Mouse (Mus musculus): ENCODE data around the gene Pitx2. TPM values are rescaled to one million over a fixed set of nuclear protein-coding genes. Genes with fewer than 3 reads are reported as not detected.
A peak's percentile ranks its signal among the peaks of the same experiment; 100 is the strongest.

Gene Pitx2
- polyA plus RNA-seq, 1 experiment from 2014 or later = 25.5 TPM

DNA sequence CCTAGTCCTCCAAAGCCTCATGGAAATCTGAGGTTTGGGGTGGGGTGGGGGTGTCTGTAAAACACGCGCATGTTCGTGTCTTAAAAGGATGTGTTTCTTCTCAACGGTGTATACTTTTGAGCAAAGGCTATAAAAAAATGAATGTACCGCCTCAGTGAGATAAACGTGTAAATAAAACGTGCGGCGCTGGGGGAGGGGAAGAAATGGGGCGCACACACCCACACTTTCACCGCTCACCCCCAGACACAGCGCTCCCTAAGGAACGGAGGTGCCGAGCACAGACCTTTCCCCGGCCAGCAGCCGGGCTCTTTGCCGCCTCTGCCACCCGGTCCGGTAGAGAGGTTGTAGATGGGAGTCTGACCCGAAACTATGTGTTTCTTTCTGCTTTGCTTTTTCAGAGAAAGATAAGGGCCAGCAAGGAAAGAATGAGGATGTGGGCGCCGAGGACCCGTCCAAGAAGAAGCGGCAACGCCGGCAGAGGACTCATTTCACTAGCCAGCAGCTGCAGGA is 15.6 kb downstream of the Pitx2 start:
- Histone ChIP-seq H3K9ac (ENCODE audit: low read length) (peak overlapping the region; percentile 73), H3K4me2 (ENCODE audit: low read length) (peak overlapping the region; percentile 96), H3K4me3 (ENCODE audit: control insufficient read depth in 1 of 2, insufficient read depth in 1 of 2, low read depth in 1 of 2, low read length in 2 of 2) (peak overlapping the region; percentile 63 to 73), H3K36me3 (ENCODE audit: control insufficient read depth, insufficient read depth, low read length) (no peaks in the 10 kb centered on the region), H3K4me1 (ENCODE audit: control insufficient read depth in 2 of 2, insufficient read depth in 2 of 2, low read length in 2 of 2) (peaks cover 3 to 17% of the 10 kb centered on the region in 2 experiments; a peak in 3 of 4 replicates), H3K27ac (replicated peaks in 1 of 2; ENCODE audit: control insufficient read depth in 1 of 2, insufficient read depth in 1 of 2, low read depth in 2 of 2, low read length in 2 of 2) (peak overlapping the region; percentile 44 to 73; a peak in 2 of 4 replicates), H3K27me3 (ENCODE audit: control insufficient read depth, insufficient read depth, low read length) (peaks cover 74% of the 10 kb centered on the region), H3K9me3 (ENCODE audit: control insufficient read depth, low read length) (no peaks in the 10 kb centered on the region)
- ATAC-seq (ENCODE audit: insufficient number of reproducible peaks, insufficient read depth, low FRiP score, low read depth) = no peak
- under 1% methylated on average over 26 of the region's 26 CpGs for whole genome bisulfite sequencing

- Histone ChIP-seq H3K36me3 (ENCODE audit: control insufficient read depth, insufficient read depth, low read length) (no peaks in the 10 kb centered on the region), H3K27me3 (ENCODE audit: control insufficient read depth, insufficient read depth, low read length) (peaks cover 70% of the 10 kb centered on the region), H3K9ac (ENCODE audit: low read length) (peak overlapping the region; percentile 73), H3K4me2 (ENCODE audit: low read length) (peak overlapping the region; percentile 96), H3K4me1 (ENCODE audit: control insufficient read depth in 2 of 2, insufficient read depth in 2 of 2, low read length in 2 of 2) (peaks cover 3 to 17% of the 10 kb centered on the region in 2 experiments; a peak in 3 of 4 replicates), H3K27ac (replicated peaks in 1 of 2; ENCODE audit: control insufficient read depth in 1 of 2, insufficient read depth in 1 of 2, low read depth in 2 of 2, low read length in 2 of 2) (peak overlapping the region; percentile 44 to 73), H3K9me3 (ENCODE audit: control insufficient read depth, low read length) (no peaks in the 10 kb centered on the region), H3K4me3 (ENCODE audit: control insufficient read depth in 1 of 2, insufficient read depth in 1 of 2, low read depth in 1 of 2, low read length in 2 of 2) (peak overlapping the region; percentile 63 to 73)
- under 1% methylated on average over 34 of the region's 35 CpGs for WGBS
- no peak for ATAC-seq (ENCODE audit: insufficient number of reproducible peaks, insufficient read depth, low FRiP score, low read depth)
These were observed 16.2 kb downstream of the Pitx2 start for GRCm38 (mm10) chr3:129215751-129216331.

DNA sequence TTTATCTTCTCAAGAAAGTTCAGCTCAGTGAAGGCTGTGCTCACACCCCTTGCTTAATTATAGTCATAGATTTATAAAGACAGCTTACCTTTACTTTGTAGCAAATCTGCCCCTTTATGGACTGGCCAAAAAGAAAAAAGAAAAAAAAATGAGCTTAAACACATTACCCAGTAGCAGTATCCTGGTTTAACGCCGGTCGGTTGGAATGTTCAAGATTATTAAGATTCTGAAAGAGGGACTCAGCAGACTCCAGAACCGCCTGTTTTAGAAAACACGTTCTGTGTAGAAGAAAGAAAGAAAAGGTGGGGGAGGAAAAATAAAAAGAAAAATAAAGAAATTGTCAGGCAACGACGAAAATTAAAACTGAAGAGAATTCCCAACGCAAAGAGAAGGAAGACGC is 16.8 kb downstream of the Pitx2 start:
- no peak for ATAC-seq (ENCODE audit: insufficient number of reproducible peaks, insufficient read depth, low FRiP score, low read depth)
- Histone ChIP-seq H3K9ac (ENCODE audit: low read length) (peak overlapping the region; percentile 73), H3K4me1 (ENCODE audit: control insufficient read depth in 2 of 2, insufficient read depth in 2 of 2, low read length in 2 of 2) (peaks cover 3 to 17% of the 10 kb centered on the region in 2 experiments; a peak in 3 of 4 replicates), H3K4me2 (ENCODE audit: low read length) (peak overlapping the region; percentile 96), H3K27ac (replicated peaks in 1 of 2; ENCODE audit: control insufficient read depth in 1 of 2, insufficient read depth in 1 of 2, low read depth in 2 of 2, low read length in 2 of 2) (peak overlapping the region in 1 of 2 experiments; percentile 12; a peak in 2 of 4 replicates), H3K27me3 (ENCODE audit: control insufficient read depth, insufficient read depth, low read length) (peaks cover 70% of the 10 kb centered on the region), H3K36me3 (ENCODE audit: control insufficient read depth, insufficient read depth, low read length) (no peaks in the 10 kb centered on the region), H3K9me3 (ENCODE audit: control insufficient read depth, low read length) (no peaks in the 10 kb centered on the region), H3K4me3 (ENCODE audit: control insufficient read depth in 1 of 2, insufficient read depth in 1 of 2, low read depth in 1 of 2, low read length in 2 of 2) (peak overlapping the region; percentile 47 to 63)
- WGBS = 4% methylated on average over 9 of the region's 9 CpGs

- Histone ChIP-seq H3K27ac (replicated peaks in 1 of 2; ENCODE audit: control insufficient read depth in 1 of 2, insufficient read depth in 1 of 2, low read depth in 2 of 2, low read length in 2 of 2) (peak overlapping the region in 1 of 2 experiments; percentile 12; a peak in 2 of 4 replicates), H3K9ac (ENCODE audit: low read length) (peak overlapping the region; percentile 73), H3K4me1 (ENCODE audit: control insufficient read depth in 2 of 2, insufficient read depth in 2 of 2, low read length in 2 of 2) (peaks cover 3 to 17% of the 10 kb centered on the region in 2 experiments; a peak in 3 of 4 replicates), H3K4me3 (ENCODE audit: control insufficient read depth in 1 of 2, insufficient read depth in 1 of 2, low read depth in 1 of 2, low read length in 2 of 2) (peak overlapping the region; percentile 47 to 63), H3K36me3 (ENCODE audit: control insufficient read depth, insufficient read depth, low read length) (no peaks in the 10 kb centered on the region), H3K27me3 (ENCODE audit: control insufficient read depth, insufficient read depth, low read length) (peaks cover 70% of the 10 kb centered on the region), H3K9me3 (ENCODE audit: control insufficient read depth, low read length) (no peaks in the 10 kb centered on the region), H3K4me2 (ENCODE audit: low read length) (peak overlapping the region; percentile 96)
- no peak for ATAC-seq (ENCODE audit: insufficient number of reproducible peaks, insufficient read depth, low FRiP score, low read depth)
- 1% methylated on average over 34 of the region's 34 CpGs for WGBS
These were observed 17.4 kb downstream of the Pitx2 start for GRCm38 (mm10) chr3:129216911-129217561.

DNA sequence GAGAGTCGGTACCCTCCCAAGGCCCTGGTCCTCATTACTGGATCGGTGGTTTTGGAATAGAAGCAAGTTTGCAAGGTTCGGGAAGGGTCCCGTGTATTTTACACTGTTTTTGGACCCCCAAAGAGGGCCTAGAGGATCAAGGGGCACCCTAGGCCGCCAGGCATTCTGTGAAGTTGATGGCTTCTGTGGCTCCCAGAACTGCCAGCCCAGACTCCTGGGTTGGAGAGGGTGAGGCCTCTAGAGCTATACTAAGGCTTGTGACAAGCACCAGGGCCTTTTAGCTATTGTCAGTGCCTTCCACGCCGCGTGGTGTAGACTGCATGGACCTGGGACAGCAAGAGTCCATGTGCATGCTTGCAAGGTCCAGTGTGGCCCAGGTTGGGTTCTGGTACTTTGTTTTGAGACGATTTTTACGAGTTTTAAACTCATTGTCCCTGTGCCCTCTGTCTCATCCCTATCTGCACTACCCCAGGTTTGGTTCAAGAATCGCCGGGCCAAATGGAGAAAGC is 18.2 kb downstream of the Pitx2 start:
- peak overlapping the region; percentile 30 to 32; a peak in 3 of 4 replicates for H3K27ac ChIP-seq (replicated peaks in 1 of 2; ENCODE audit: control insufficient read depth in 1 of 2, insufficient read depth in 1 of 2, low read depth in 2 of 2, low read length in 2 of 2)
- WGBS = 5% methylated on average over 12 of the region's 12 CpGs

GRCm38 (mm10) chr3:129218371-129218921 is 18.8 kb downstream of the Pitx2 start:
- Histone ChIP-seq H3K36me3 (ENCODE audit: control insufficient read depth, insufficient read depth, low read length) (no peaks in the 10 kb centered on the region), H3K27me3 (ENCODE audit: control insufficient read depth, insufficient read depth, low read length) (peaks cover 69% of the 10 kb centered on the region), H3K9me3 (ENCODE audit: control insufficient read depth, low read length) (no peaks in the 10 kb centered on the region), H3K4me1 (ENCODE audit: control insufficient read depth in 2 of 2, insufficient read depth in 2 of 2, low read length in 2 of 2) (peaks cover 2 to 17% of the 10 kb centered on the region in 2 experiments; a peak in 3 of 4 replicates), H3K27ac (replicated peaks in 1 of 2; ENCODE audit: control insufficient read depth in 1 of 2, insufficient read depth in 1 of 2, low read depth in 2 of 2, low read length in 2 of 2) (peak overlapping the region in 1 of 2 experiments; percentile 32; a peak in 3 of 4 replicates), H3K4me3 (ENCODE audit: control insufficient read depth in 1 of 2, insufficient read depth in 1 of 2, low read depth in 1 of 2, low read length in 2 of 2) (peak overlapping the region; percentile 30 to 63), H3K4me2 (ENCODE audit: low read length) (peak overlapping the region; percentile 96), H3K9ac (ENCODE audit: low read length) (peak overlapping the region; percentile 73)
- no peak for ATAC-seq (ENCODE audit: insufficient number of reproducible peaks, insufficient read depth, low FRiP score, low read depth)
- 3% methylated on average over 41 of the region's 41 CpGs for WGBS

More for the DNA sequence above, 18.2 kb downstream of the Pitx2 start:
- Histone ChIP-seq H3K4me2 (ENCODE audit: low read length) (peak overlapping the region; percentile 96), H3K9me3 (ENCODE audit: control insufficient read depth, low read length) (no peaks in the 10 kb centered on the region), H3K4me3 (ENCODE audit: control insufficient read depth in 1 of 2, insufficient read depth in 1 of 2, low read depth in 1 of 2, low read length in 2 of 2) (peak overlapping the region; percentile 30 to 63), H3K9ac (ENCODE audit: low read length) (peak overlapping the region; percentile 73), H3K36me3 (ENCODE audit: control insufficient read depth, insufficient read depth, low read length) (no peaks in the 10 kb centered on the region), H3K27me3 (ENCODE audit: control insufficient read depth, insufficient read depth, low read length) (peaks cover 69% of the 10 kb centered on the region), H3K4me1 (ENCODE audit: control insufficient read depth in 2 of 2, insufficient read depth in 2 of 2, low read length in 2 of 2) (peaks cover 3 to 17% of the 10 kb centered on the region in 2 experiments; a peak in 3 of 4 replicates)
- ATAC-seq (ENCODE audit: insufficient number of reproducible peaks, insufficient read depth, low FRiP score, low read depth) = no peak

DNA sequence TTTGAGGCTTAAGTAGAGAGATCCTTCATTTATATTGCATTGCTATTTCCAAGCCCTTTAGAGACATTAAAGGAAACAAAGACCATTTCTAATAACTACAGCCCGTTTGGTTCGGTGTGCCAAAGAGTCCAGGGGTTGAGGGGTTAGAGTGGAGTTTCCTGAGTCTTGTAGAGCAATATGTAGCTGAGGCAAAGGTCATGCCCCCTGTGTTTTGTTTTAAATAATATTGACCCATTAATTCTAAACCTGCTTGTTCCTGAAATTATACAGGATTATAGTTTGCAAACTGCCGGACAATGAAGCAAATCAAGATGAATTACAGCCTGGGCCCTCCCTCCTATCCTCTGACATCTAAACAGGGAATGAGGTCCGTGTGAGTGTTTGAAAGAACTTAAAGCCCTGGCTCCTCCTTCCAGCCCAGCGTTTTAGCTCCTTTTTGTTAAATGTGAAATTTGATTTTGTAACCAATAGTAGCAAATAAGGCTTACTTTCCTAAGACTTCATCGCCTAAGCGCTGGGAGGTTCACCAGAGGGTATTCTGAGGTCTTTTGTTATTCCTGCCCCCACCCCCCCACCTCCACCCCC is 20.5 kb downstream of the Pitx2 start:
- Histone ChIP-seq H3K9ac (ENCODE audit: low read length) (peak overlapping the region; percentile 62; the same call in 1 of the 2 replicates), H3K4me3 (ENCODE audit: control insufficient read depth in 1 of 2, insufficient read depth in 1 of 2, low read depth in 1 of 2, low read length in 2 of 2) (no peak overlapping the region), H3K9me3 (ENCODE audit: control insufficient read depth, low read length) (no peaks in the 10 kb centered on the region), H3K4me1 (ENCODE audit: control insufficient read depth in 2 of 2, insufficient read depth in 2 of 2, low read length in 2 of 2) (peaks cover 0 to 11% of the 10 kb centered on the region in 2 experiments; a peak in 2 of 4 replicates), H3K27ac (replicated peaks in 1 of 2; ENCODE audit: control insufficient read depth in 1 of 2, insufficient read depth in 1 of 2, low read depth in 2 of 2, low read length in 2 of 2) (0 out of 4 replicates have a peak overlapping the region, but pooled peaks of 1 of the 2 experiments have one; percentile 53), H3K27me3 (ENCODE audit: control insufficient read depth, insufficient read depth, low read length) (peaks cover 62% of the 10 kb centered on the region), H3K4me2 (ENCODE audit: low read length) (peak overlapping the region; percentile 58), H3K36me3 (ENCODE audit: control insufficient read depth, insufficient read depth, low read length) (no peaks in the 10 kb centered on the region)
- ATAC-seq (ENCODE audit: insufficient number of reproducible peaks, insufficient read depth, low FRiP score, low read depth) = no peak
- WGBS = 14% methylated on average over 7 of the region's 7 CpGs
